Mouse (Mus musculus) CH12.LX (cell line): ENCODE data around the gene Ehf.

Experiments
- EP300 ChIP-seq: IDR thresholded peaks from 2 replicates; pipeline ENCODE4 v1.6.1; 2011; ENCODE audit warnings: low read length, improper control_type of control experiment
- PAX5 ChIP-seq: IDR thresholded peaks from 2 replicates; pipeline ENCODE4 v1.6.1; 2012; ENCODE audit warnings: low read length, inconsistent platforms, mixed read lengths
- POLR2A ChIP-seq: IDR thresholded peaks from 2 replicates; pipeline ENCODE4 v1.6.1; 2011; ENCODE audit warnings: low read depth, mild to moderate bottlenecking, improper control_type of control experiment, low read length
- TCF12 ChIP-seq: IDR thresholded peaks from 2 replicates; pipeline ENCODE4 v1.6.1; 2014; ENCODE audit warnings: low read depth, mild to moderate bottlenecking, inconsistent platforms, low read length, improper control_type of control experiment

- TF ChIP-seq EP300: 0 out of 2 replicates have a peak, but pooled peaks have one; percentile 29
- no peak for TF ChIP-seq POLR2A
- TF ChIP-seq PAX5: no peak
- TF ChIP-seq TCF12: no peak
These were observed 64.0 kb downstream of the Ehf start for GRCm38 (mm10) chr2:103239086-103239485.
